Mouse (Mus musculus): ENCODE measurements around the gene Prx. TPM values are rescaled to one million over a fixed set of nuclear protein-coding genes. Genes with fewer than 3 reads are reported as not detected.

Prx gene
- under 1 TPM; 0.38 to 0.43 (median 0.39) TPM for total RNA-seq (2022)

GRCm38 (mm10) chr7:27499036-27499435 is at the start of gene Prx:
TSS of gene Prx (plus strand) at chr7:27499324.
- no peak for DNase-seq (ENCODE audit: low spot score in 2 of 2)

DNA sequence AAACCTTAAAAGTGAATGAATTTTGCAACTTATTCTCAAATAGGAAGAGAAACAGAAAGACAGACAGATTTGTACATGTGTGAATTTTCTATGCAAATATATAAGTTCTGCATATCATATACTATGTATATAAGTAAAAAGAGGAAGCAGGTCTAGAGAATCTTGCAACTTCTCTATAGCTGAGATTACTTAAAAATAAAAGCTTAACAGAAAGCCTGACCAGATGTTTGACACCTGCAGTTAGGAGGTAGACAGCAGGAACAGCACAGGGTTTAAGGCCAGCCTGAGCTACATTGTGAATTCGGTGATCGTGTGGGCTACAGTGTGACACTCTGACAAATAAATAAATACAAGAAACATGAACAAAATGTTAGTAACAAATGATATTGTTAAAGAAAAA is 47.8 kb upstream of the Prx start:
- no peak for DNase-seq (ENCODE audit: low spot score in 2 of 2)

GRCm38 (mm10) chr7:27452206-27452770 is 46.8 kb upstream of the Prx start:
- no peak for DNase-seq (ENCODE audit: low spot score in 2 of 2)

DNA sequence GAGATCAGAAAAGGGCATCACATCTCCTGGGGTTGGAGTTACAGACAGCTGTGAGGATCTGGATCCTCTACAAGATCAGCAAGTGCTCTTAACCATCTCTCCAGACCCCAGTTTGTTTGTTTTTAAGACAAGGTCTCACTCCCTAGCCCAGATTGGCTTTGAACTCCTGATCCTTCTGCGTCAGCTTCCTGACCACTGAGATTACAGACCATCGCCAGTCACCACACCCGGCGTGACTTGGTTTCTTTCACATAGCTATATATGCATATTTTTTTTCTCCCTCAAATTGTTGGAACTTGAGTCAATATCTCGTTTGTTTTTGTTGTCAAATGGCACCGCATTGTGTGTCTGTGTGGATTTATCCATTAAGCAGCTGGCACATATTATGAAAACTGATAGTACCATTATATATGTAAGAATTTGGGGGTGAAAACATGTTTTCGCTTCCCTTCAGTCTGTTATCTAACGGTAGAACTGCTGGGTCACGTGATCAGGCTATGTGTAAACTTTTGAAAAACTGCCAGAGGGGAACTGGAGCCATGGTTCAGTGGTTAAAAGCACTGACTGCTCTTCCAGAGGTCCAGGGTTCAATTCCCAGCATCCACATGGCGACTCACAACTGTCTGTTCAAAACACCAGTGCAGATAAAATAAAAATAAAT is 44.5 kb upstream of the Prx start:
- no peak for DNase-seq (ENCODE audit: low spot score in 2 of 2)

DNA sequence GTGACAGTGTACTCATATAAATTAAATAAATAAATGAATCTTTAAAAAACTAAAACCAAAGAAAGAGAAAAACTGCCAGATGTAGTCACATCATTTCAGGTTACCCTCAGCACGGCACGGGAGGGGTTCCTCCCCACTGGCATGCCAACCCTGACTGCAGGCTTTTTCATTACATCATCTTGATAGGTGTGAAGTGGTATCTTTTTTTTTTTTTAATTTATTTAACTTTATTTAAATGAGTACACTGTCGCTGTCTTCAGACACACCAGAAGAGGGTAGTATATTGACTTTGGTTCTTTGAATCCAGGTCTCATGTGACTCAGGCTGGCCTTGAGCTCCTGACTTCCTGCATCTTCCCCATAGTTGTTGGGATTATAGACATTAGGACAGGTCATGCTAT is 43.9 kb upstream of the Prx start:
- no peak for DNase-seq (ENCODE audit: low spot score in 2 of 2)

- DNase-seq (ENCODE audit: low spot score in 2 of 2) = no peak
These were observed 40.5 kb upstream of the Prx start for GRCm38 (mm10) chr7:27458614-27459013.

DNA sequence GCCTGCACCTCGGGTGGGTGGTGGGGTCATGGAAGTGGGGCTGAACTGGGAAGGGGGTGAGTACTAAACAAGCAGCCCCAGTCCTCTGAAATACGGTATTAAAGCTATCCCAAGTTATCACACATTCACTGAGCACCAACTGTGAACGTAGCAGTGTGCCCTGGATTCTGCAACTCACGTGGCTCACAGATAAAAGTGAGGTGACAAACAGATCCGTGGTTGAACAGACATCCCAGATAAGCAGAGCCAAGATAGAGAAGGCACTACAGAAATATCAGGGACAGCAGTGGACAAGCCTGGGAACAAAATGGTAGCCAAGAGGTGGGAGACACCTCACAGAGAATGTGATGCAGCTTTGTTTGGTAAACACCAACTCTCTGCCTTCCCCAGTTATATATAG is 39.5 kb upstream of the Prx start:
- DNase-seq (ENCODE audit: low spot score in 2 of 2) = no peak

DNA sequence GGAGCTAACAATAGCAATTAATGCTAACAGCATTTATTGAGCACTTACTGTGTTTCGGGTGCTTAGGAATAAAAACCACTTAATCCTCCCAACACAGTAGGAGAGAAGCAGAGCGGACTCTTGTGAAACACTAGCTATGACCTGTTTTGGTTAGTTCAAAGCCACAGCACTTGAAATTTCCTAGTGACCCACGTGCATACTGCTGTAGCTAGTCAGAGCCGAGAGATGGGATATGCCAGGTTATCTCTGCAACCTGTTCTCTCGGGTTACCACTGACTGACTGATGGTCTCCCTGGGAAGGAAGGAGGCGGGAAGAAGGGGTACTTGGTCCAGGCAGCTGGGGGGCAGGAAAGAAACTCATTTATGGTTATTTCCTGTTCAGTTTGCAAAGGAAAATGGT is 38.6 kb upstream of the Prx start:
- no peak for DNase-seq (ENCODE audit: low spot score in 2 of 2)

DNA sequence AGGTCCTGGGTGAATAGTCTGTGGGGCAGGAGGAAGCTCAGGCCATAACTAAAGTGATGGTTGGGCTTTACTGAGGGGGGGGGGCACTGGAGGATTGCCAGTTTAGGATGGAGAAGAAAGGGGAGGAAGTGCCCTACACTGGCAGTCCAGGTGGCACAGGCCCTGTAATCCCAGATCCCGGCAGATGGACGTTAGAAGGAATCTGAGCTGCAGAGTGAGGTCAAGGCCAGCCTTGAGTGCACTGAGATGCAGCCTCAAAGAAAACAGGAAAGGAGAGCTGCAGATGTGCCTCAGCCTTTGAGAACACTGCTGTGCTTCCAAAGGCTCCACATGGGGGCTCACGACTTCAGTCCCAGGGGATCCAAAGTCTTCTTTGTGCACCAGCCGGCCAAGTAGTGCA is 31.5 kb upstream of the Prx start:
- no peak for DNase-seq (ENCODE audit: low spot score in 2 of 2)

DNA sequence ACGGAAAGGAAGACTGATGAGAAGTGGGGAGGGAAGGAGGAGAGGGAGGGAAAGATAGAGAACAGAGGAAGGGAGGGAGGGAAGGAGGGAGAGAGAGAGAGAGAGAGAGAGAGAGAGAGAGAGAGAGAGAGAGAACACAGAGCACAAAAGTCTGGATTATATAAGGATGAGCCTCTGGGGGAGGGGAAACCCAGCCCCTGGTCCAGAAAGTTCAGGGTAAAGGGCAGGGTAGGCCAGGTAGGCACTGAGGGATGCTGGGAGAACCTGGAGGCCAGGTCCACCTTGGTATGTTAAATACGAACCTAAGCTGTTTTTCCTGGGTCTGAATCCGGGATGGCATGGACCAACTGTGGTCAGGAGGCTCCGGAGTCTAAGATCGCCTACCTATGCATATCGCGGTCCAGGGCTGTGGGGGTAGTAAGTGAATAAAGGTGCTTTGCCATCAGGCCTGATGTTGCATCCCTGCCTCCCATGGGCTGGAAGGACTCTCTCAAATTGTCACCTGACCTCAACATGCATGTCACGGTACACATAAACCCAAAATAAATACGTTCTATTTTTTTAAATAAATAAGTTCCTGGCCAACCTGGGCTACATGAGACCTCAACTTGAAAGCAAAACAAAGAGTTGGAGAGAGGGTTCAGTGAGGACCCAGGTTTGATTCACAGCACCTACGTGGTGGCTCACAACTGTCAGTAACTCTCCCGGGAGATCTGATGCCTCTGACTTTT is 27.6 kb upstream of the Prx start:
- no peak for DNase-seq (ENCODE audit: low spot score in 2 of 2)

GRCm38 (mm10) chr7:27472596-27472995 is 26.5 kb upstream of the Prx start:
- no peak for DNase-seq (ENCODE audit: low spot score in 2 of 2)

DNA sequence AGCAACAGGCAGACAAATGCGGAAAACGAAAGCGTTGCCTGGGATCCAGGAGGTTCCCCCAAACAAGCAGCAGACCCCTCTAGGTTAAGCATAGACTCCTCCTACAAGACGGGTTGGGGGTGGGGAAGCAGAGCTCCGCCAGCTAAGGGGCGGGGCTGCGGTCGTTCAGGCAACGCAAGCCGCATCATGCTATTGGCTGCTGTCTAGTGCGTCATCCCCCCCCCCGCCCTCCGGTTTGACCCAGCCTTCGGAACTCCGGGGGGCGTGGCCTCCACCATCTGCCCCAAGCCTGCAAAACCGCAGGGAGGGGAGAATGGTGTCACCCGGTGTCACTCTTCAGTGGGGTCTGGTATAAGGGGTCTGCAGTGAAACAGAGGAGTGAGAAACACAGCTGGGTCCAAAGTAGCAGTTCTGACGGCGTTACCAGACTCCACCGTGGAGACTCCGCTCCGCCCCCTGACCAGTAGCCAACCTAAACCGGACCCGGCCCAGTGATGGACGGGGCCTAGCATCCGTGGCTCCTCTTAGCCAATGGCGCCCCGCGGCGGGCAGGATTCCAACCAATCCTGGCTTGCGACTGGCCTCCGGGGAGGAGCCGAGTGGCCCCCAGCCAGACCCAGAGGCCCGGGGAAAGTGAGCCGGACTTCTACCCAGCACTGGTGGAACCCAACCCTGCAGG is 25.8 kb upstream of the Prx start, which contains the start of gene Sertad3:
Sertad3 (plus strand) TSS at position 613 of the 679 bp plus-strand sequence.
- DNase-seq (ENCODE audit: low spot score in 2 of 2) = peak; percentile 96 to 98

- no peak for DNase-seq (ENCODE audit: low spot score in 2 of 2)
These were observed 25.2 kb upstream of the Prx start for GRCm38 (mm10) chr7:27473835-27474489.

GRCm38 (mm10) chr7:27474490-27474954 is 24.6 kb upstream of the Prx start:
- peak; percentile 97 to 98 for DNase-seq (ENCODE audit: low spot score in 2 of 2)

DNA sequence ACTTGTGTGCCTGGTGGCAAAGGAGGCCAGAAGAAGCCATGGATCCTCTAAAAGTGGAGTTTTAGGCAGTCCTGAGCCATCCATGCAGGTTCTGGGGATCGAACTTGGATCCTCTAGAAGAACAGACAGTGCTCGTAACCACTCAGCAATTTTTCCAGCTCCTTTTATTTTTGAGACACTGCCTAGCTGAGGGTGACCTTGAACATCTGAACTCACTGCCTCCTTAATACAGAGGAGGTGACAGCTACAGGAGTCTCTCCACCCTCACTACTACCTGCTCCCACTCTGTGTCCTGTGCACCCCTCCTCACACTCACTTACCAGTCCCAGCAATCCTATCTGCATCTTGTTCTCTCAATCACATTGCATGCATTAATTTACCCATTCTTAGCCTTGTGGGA is 23.5 kb upstream of the Prx start:
- no peak for DNase-seq (ENCODE audit: low spot score in 2 of 2)

DNA sequence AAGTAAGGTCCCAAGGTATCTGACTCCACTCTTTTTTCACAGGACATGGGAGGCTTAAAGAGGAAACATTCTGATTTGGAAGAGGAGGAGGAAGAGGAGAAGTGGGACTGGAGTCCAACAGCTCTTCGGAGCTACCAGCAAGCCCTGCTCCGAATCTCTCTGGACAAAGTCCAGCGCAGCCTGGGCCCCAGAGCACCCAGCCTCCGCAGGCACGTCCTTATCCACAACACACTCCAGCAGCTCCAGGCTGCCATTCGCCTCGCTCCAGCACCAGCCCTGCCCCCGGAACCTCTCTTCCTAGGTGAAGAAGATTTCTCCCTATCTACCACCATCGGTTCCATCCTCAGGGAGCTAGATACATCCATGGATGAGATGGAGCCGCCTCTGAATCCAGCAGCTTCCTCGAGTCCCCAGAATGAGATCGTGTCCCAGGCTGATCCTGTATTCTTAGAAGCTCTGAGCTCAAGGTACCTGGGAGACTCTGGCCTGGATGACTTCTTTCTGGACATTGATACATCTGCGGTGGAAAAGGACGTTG is 23.0 kb upstream of the Prx start:
- DNase-seq (ENCODE audit: low spot score in 2 of 2) = no peak

- no peak for DNase-seq (ENCODE audit: low spot score in 2 of 2)
These were observed 20.6 kb upstream of the Prx start for GRCm38 (mm10) chr7:27478561-27478960.

DNA sequence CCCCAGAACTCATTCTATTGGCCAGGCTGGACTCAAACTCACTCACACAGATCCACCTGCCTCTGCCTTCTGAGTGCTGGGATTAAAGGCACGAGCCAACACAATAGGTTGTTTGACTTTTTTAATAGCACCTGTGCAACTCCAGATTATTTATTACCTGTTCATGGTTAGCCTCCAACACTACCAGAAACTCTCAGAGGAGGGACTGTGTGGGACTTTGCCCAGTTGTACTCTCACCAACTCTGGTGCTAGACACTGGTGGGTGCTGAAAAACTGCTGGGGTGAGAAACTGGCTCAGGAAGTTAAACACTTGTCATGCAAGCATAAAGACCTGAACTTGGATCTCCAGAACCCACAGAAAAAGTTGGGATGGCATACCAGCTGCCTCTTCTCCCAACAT is 19.4 kb upstream of the Prx start:
- DNase-seq (ENCODE audit: low spot score in 2 of 2) = no peak

- no peak for DNase-seq (ENCODE audit: low spot score in 2 of 2)
These were observed 18.6 kb upstream of the Prx start for GRCm38 (mm10) chr7:27480506-27480905.

- DNase-seq (ENCODE audit: low spot score in 2 of 2) = no peak
These were observed 18.0 kb upstream of the Prx start for GRCm38 (mm10) chr7:27480927-27481626.

- peak in 1 of 2 experiments; percentile 62 for DNase-seq (ENCODE audit: low spot score in 2 of 2)
These were observed 17.5 kb upstream of the Prx start for GRCm38 (mm10) chr7:27481627-27481969.
